Mouse (Mus musculus): ENCODE data around the gene Gnl2.

GRCm38 (mm10) chr4:125056476-125056875, 40.1 kb downstream of the Gnl2 start:
- TF ChIP-seq POLR2A (IDR thresholded peaks at IDR 0.05; ENCODE audit: low read depth, low read length) (no peak), CTCF (IDR thresholded peaks at IDR 0.05; ENCODE audit: extremely low read depth, insufficient read depth, insufficient read length, insufficient replicate concordance) (no peak)
